ENCODE assay signal across 10 mouse cellular contexts in the genomic region with DNA sequence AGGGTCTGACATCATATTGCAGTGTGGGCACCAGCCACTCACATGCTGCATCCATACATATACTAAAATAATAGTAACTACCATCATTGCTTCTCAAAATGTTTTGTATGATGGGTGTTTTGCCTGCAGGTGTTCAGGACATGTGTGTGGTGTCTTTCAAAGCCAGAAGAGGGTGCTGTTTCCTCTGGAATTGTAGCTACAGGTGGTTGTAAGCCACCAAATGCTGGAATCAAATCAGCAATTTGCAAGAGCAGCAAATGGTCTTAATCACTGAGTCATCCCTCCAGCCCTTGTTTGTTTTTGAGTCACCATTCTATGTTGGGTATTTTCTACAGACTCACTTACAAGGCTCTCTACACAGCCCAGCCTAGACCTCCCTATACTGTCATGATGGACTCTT. TPM values are rescaled to one million over a fixed set of nuclear protein-coding genes. Genes with fewer than 3 reads are reported as not detected.
DNase-seq lines count a peak whose midpoint lies in the region; TF ChIP-seq lines count a peak whose summit lies in the region.
"Had no signal": no experiment of that assay in that cellular context is flagged by ENCODE, and none has a peak within 500 bp of the region (broad histone marks: within the 10 kb centered on the region; RNA-seq: fewer than 3 reads in every experiment).

No protein-coding gene starts in this region.

- DNase-seq in layer of hippocampus, adult 2 months (ENCODE audit: low spot score in 2 of 2) = no peak
- no peak for DNase-seq in layer of hippocampus, adult 18-20 months (ENCODE audit: low spot score in 2 of 2)
- DNase-seq in Muller cell, postnatal 12 days (ENCODE audit: inconsistent ontology term) = peak; percentile 63
- peak; percentile 14 for DNase-seq in embryo, embryonic 11.5 days (ENCODE audit: low read depth, low spot score)
- peak; percentile 75 for DNase-seq in lung, postnatal 36 days
- no peak for DNase-seq in right cerebral cortex, adult 18-20 months
- no peak for DNase-seq in layer of hippocampus, postnatal 10 days (ENCODE audit: low spot score in 2 of 2)
- DNase-seq in layer of hippocampus, adult 11-12 months (ENCODE audit: low spot score) = no peak

- no peak overlapping the region for H3K4me3 ChIP-seq in layer of hippocampus, adult 2 months
- H3K4me3 ChIP-seq: heart, embryonic 15.5 days; neural tube, embryonic 13.5 days had no signal

- peak; percentile 66 for TF ChIP-seq CTCF in layer of hippocampus, adult 2 months (conservative IDR thresholded peaks at IDR 0.05)

- no peak overlapping the region for H3K27ac ChIP-seq in layer of hippocampus, adult 2 months
- H3K27ac ChIP-seq: heart, embryonic 15.5 days; neural tube, embryonic 13.5 days had no signal

RNA-seq across cellular contexts. Expression of a gene that starts 1.8 kb away (rescaled TPM):
- total RNA-seq in layer of hippocampus, adult 2 months (2021) = 100 to 1,000 TPM; 272 to 281 TPM
- total RNA-seq in layer of hippocampus, adult 18-20 months (2021) = 100 to 1,000 TPM; 267 to 268 TPM
- 100 to 1,000 TPM; 289 to 312 TPM for total RNA-seq in layer of hippocampus, postnatal 10 days (2021)

RNA-seq across cellular contexts. Expression of a gene that starts 44.3 kb away (rescaled TPM):
- total RNA-seq in layer of hippocampus, adult 2 months (2021) = 10 to 100 TPM; 10.3 to 10.5 TPM
- 10 to 100 TPM; 12.6 to 14.1 TPM for total RNA-seq in layer of hippocampus, adult 18-20 months (2021)
- 1 to 10 TPM; 4.8 to 5.2 TPM for total RNA-seq in layer of hippocampus, postnatal 10 days (2021)

RNA-seq across cellular contexts. Expression of a gene that starts 51.2 kb away (rescaled TPM):
- 10 to 100 TPM; 61.3 to 64.6 TPM for total RNA-seq in layer of hippocampus, adult 2 months (2021)
- 10 to 100 TPM; 57.0 to 58.6 TPM for total RNA-seq in layer of hippocampus, adult 18-20 months (2021)
- 10 to 100 TPM; 56.0 to 57.3 TPM for total RNA-seq in layer of hippocampus, postnatal 10 days (2021)

Comparison
In these comparisons a context has a peak if more than half of its experiments do, and no peak if none do; other contexts are left out.
1. DNase-seq: peak in Muller cell, postnatal 12 days (single experiment), embryo, embryonic 11.5 days (single experiment) and lung, postnatal 36 days (single experiment); none in layer of hippocampus, adult 2 months (0 of 2), layer of hippocampus, adult 18-20 months (0 of 2), right cerebral cortex, adult 18-20 months (single experiment), layer of hippocampus, postnatal 10 days (0 of 2) and layer of hippocampus, adult 11-12 months (single experiment).